Mouse (Mus musculus) adrenal gland (tissue): ENCODE measurements around the gene Dhx30.

Source experiments
- intact Hi-C: fragments of 180-260 bp; cut with DNase I; formaldehyde crosslinking; loops from one replicate; pipeline ENCODE4 v1.15.1; 2025

Dhx30 gene

GRCm38 (mm10) chr9:110047857-110048256, 69.8 kb downstream of the Dhx30 start:
- intact Hi-C loops, result no loop called here

GRCm38 (mm10) chr9:110047260-110047659, 70.4 kb downstream of the Dhx30 start:
- intact Hi-C loops, result no loop called here

GRCm38 (mm10) chr9:110045763-110046377, 71.8 kb downstream of the Dhx30 start:
- intact Hi-C loops, result no loop called here

- intact Hi-C loops, result no loop called here
Observed at GRCm38 (mm10) chr9:110044373-110044772, 73.3 kb downstream of the Dhx30 start.

GRCm38 (mm10) chr9:110038485-110038884, 79.1 kb downstream of the Dhx30 start:
- intact Hi-C loops, result no loop called here

GRCm38 (mm10) chr9:110037895-110038294, 79.7 kb downstream of the Dhx30 start:
- intact Hi-C loops, result no loop called here

- intact Hi-C loops, result no loop called here
Observed at GRCm38 (mm10) chr9:110035091-110035490, 82.5 kb downstream of the Dhx30 start.
